Mouse (Mus musculus): Measurements from ENCODE around the gene Hist1h2an.

Gene Hist1h2an

GRCm38 (mm10) chr13:21782361-21783254 is 4.4 kb downstream of the Hist1h2an start:
- DNase-seq: peak in 1 of 2 experiments; percentile 40

GRCm38 (mm10) chr13:21781639-21782038 is 5.4 kb downstream of the Hist1h2an start:
- no peak for DNase-seq

- DNase-seq: no peak
These were observed 5.9 kb downstream of the Hist1h2an start for GRCm38 (mm10) chr13:21781021-21781555.

DNA sequence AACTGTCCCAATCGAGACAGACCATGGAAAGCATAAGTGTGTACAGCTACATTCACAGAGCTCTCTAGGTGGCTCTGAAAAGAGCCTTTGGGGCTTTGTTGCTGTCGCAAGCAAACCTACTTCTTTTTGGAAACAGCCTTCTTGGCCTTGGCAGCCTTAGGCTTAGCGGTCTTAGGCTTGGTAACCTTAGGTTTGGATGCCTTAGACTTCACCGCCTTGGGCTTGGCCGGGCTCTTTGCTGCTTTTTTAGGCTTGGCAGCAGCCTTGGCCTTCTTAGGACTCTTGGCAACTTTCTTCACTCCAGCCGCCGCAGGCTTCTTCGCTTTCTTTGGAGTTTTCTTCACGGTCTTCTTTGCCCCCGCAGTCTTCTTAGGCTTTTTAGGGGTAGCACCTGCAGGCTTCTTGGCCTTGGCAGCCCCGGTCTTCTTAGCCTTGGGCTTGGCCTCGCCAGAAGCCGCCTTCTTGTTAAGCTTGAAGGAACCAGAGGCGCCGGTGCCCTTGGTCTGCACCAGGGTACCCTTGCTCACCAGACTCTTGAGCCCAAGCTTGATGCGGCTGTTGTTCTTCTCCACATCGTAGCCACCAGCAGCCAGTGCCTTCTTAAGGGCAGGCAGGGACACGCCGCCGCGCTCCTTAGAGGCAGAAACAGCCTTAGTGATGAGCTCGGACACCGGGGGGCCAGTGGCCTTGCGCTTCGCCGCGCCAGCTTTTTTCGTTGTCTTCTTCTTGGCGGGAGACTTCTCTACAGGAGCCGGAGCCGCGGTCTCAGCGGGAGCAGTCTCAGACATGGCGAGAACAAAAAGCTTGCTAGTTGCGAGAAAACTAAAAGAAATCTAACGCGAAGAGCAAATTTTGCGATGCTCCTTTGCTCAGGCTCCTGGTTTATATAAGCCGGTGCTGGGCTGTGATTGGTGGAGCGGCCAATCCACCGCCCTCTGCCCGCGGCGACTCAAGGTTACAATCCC is 7.0 kb downstream of the Hist1h2an start, which contains the start of gene Hist1h1b:
Gene Hist1h1b, minus strand, starts transcription at position 859 of the 965 bp plus-strand sequence.
- DNase-seq: peak; percentile 79 to 81

- peak; percentile 63 to 65 for DNase-seq
These were observed 7.9 kb downstream of the Hist1h2an start for GRCm38 (mm10) chr13:21778814-21779766.

DNA sequence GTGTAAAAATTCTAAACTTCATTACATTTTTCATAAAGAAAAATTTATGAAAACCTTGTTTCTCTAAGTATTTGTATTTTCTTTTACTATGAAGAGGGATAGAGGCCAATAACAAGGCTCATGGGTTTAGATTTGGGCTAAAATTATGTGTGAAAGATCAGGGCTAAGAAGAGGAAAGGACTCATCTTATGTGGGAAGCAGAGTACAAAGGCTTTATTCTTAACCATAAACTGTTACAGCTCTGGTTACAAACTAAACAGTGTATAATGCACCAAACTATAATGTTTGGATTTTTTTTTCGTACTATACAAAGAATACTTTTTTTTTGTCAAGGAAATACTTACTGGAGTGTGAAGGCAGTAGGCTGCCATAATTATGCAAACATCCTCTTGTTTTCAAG is 31.3 kb downstream of the Hist1h2an start:
- no peak for DNase-seq

DNA sequence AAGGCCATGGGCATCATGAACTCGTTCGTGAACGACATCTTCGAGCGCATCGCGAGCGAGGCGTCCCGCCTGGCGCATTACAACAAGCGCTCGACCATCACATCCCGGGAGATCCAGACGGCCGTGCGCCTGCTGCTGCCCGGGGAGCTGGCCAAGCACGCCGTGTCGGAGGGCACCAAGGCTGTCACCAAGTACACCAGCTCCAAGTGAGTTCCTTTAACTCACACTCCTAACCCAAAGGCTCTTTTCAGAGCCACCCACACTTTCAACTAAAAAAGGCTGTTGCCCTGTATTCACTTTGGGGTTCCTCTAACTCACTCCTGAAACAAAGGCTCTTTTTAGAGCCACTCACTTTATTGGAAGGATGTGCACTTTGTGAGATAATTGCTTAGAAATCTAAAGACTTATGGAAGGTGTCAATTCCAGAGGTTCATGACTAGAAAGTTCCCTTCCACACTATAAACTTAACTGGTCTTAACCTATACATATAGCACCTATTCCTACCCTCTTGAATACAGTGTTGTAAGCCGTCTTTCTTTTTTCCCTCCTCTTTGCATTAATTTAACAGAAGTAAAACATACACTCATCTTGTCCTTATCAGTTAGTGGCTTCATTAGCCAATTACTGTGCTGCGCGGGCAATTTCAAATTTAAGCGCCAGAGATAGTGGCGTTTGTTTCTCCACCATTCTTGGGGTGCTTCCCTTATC is 32.6 kb downstream of the Hist1h2an start:
- DNase-seq: peak in 1 of 2 experiments; percentile 15

GRCm38 (mm10) chr13:21753524-21754285 is 33.3 kb downstream of the Hist1h2an start, which contains the start of the genes Hist1h2ak and Hist1h2bn:
Gene Hist1h2ak (minus strand): TSS chr13:21753827.
Gene Hist1h2bn (plus strand): TSS chr13:21754123.
- DNase-seq: peak; percentile 72 to 76

DNA sequence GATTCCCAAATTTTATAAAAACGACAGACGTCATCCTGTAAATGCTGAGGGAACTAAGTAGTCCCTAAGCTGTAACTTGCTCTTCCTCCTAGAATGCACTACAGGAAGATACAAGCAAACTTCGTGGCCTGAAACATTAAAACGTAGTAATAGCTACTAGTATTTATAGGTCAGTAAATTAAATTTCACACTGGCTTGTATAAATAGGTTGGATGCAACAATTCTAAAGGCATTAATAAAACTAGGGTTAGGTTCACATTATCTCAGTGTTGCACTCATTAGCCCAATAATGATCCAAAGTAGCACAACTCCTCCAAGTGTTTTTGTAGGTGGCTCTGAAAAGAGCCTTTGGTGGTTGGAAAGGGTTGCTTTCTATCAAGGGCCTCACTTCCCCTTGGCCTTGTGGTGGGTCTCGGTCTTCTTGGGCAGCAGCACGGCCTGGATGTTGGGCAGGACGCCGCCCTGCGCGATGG is 33.9 kb downstream of the Hist1h2an start:
- no peak for DNase-seq

DNA sequence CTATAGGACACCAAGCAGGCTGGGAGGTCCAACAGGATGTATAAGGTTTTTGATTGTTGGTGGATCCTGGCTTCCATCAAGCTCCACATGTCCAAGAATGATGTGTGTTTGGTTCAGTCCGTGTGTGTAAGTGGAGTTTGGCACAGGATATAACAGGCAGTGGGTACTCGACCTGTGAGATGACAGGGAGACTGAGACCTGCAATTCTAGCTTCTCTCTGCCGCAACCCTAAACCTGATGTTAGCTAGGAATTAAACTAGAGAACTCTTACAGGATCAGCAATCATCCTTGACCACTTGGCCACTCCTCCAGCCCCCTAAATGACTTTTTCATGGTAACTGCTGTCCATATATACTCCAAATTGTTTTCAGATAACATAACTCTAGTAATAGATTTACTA is 34.7 kb downstream of the Hist1h2an start:
- no peak for DNase-seq

- no peak for DNase-seq
These were observed 35.2 kb downstream of the Hist1h2an start for GRCm38 (mm10) chr13:21751827-21752226.

- no peak for DNase-seq
These were observed 35.6 kb downstream of the Hist1h2an start for GRCm38 (mm10) chr13:21751417-21751816.

GRCm38 (mm10) chr13:21750159-21751017 is 36.6 kb downstream of the Hist1h2an start, which contains the start of gene Hist1h4k:
Gene Hist1h4k (minus strand): TSS chr13:21750505.
- peak; percentile 92 to 94 for DNase-seq

- no peak for DNase-seq
These were observed 37.4 kb downstream of the Hist1h2an start for GRCm38 (mm10) chr13:21749387-21750158.

- DNase-seq: no peak
These were observed 42.0 kb downstream of the Hist1h2an start for GRCm38 (mm10) chr13:21745006-21745405.
